Mouse (Mus musculus) forebrain, embryonic 16.5 days (tissue): ENCODE data around the gene Slc43a2. TPM values are rescaled to one million over a fixed set of nuclear protein-coding genes. Genes with fewer than 3 reads are reported as not detected.

ENCODE experiments used
- ATAC-seq: fragments of 200-750 bp; cut with Nextera tagmentation; 2 replicates; pipeline ENCODE4 v1.8.0; 2017; ENCODE audit warnings: mild to moderate bottlenecking, moderate library complexity
- H3K27ac ChIP-seq: fragments of 300-500 bp; sonication (generic); 2 replicates; pipeline ENCODE4 v1.5.1; 2014; ENCODE audit warnings: low read length, control low read depth
- H3K27me3 ChIP-seq: fragments of 300-500 bp; sonication (generic); replicated peaks from 2 replicates; pipeline ENCODE4 v1.6.1; 2014; ENCODE audit warnings: low read length; ENCODE audit not compliant: control insufficient read depth, insufficient read depth
- H3K36me3 ChIP-seq: fragments of 300-500 bp; sonication (generic); 2 replicates; pipeline ENCODE4 v1.6.1; 2014; ENCODE audit not compliant: control insufficient read depth, insufficient read depth
- H3K4me1 ChIP-seq: fragments of 300-500 bp; sonication (generic); replicated peaks from 2 replicates; pipeline ENCODE4 v1.6.1; 2014; ENCODE audit warnings: low read length; ENCODE audit not compliant: control insufficient read depth, insufficient read depth
- H3K4me2 ChIP-seq: fragments of 300-500 bp; sonication (generic); 2 replicates; pipeline ENCODE4 v1.6.1; 2014; ENCODE audit warnings: mild to moderate bottlenecking, low read length, control low read depth
- H3K4me3 ChIP-seq: fragments of 300-500 bp; sonication (generic); replicated peaks from 2 replicates; pipeline ENCODE4 v1.5.1; 2014; ENCODE audit warnings: mild to moderate bottlenecking, low read length, control low read depth
- H3K9ac ChIP-seq: fragments of 300-500 bp; sonication (generic); replicated peaks from 2 replicates; pipeline ENCODE4 v1.6.1; 2014; ENCODE audit warnings: low read depth, low read length, control low read depth
- H3K9me3 ChIP-seq: fragments of 300-500 bp; sonication (generic); 2 replicates; pipeline ENCODE4 v1.6.1; 2016; ENCODE audit warnings: low read length; ENCODE audit not compliant: control insufficient read depth
- WGBS: fragments of 180-500 bp; shearing (Covaris S2); extraction: QIAGEN DNeasy Blood & Tissue Kit; methylation state at CpG from one replicate; pipeline ENCODE4 v1.1.7; 2014; 5-methylcytosine and 5-hydroxymethylcytosine counted together
- polyA plus RNA-seq: library from polyadenylated mRNA; unstranded; fragments of >200 nt; fragmentation: Nextera tagmentation; extraction: Ambion mirVana; gene quantifications from 2 replicates; pipeline ENCODE4 v1.2.1, GENCODE M21; 2015

Gene Slc43a2
- polyA plus RNA-seq, 1 experiment from 2014 or later = 16.4 TPM

DNA sequence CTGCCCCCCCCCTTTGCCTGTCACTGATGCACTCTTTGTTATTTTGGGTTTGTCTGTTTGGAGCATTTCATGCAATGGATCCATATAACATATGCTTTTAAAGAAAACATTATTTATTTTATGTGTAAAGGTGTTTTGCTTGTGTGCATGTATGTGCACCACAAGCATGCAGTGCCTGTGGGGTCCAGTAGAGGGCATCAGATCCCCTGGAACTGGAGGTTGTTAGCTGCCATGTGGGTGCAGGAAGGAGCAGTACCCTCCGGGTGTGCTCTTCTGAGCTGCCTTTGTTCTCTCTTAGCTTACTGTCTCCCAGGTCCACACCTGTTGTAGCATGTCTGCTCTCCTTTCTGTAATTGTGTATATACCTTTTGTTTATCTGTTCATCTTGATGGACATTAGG is 26.6 kb downstream of the Slc43a2 start:
- H3K4me1 ChIP-seq = no peaks in the 10 kb centered on the region
- H3K27me3 ChIP-seq = no peaks in the 10 kb centered on the region
- no peak overlapping the region for H3K9ac ChIP-seq
- H3K4me2 ChIP-seq = no peak overlapping the region
- peaks cover 3% of the 10 kb centered on the region; the same call in 1 of the 2 replicates for H3K36me3 ChIP-seq
- no peak overlapping the region for H3K27ac ChIP-seq
- no peak overlapping the region for H3K4me3 ChIP-seq
- WGBS = 100% methylated on average over 1 of the region's 1 CpGs
- ATAC-seq = no peak
- H3K9me3 ChIP-seq = no peaks in the 10 kb centered on the region

DNA sequence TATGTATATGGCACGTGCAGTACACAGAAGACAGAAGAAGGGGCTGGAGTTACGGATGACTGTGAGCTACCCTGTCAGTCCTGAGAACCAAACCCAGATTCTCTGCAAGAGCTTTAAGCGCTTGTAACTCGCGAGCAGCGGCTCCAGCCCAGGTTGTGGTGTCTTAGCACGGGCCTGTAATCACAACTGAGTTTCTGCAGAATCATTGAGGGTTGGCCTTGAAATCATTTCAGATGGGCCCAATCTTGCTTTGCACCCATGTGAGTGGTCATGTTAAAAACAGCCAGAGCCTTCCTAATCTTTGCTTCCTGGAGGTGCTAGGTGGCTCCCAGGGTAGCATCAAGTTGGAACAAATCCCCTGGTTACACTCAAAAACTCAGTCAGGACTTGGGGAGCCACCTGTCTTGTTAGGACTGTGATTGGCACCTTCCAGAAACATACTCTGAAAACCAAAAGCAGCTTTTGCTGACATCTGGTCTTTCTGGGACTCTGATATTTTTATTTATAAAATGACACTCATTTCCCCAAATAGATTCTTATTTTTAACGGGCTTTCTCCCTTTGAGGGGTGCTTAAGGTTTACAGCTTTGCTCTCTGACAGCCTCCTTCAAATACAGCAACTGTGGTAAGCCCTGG is 28.5 kb downstream of the Slc43a2 start:
- no peaks in the 10 kb centered on the region for H3K9me3 ChIP-seq
- H3K36me3 ChIP-seq = peaks cover 3% of the 10 kb centered on the region; the same call in 1 of the 2 replicates
- no peak overlapping the region for H3K4me3 ChIP-seq
- WGBS = 86% methylated on average over 8 of the region's 8 CpGs
- no peak overlapping the region; the same call in 1 of the 2 replicates for H3K27ac ChIP-seq
- no peaks in the 10 kb centered on the region for H3K27me3 ChIP-seq
- no peak overlapping the region for H3K9ac ChIP-seq
- ATAC-seq = no peak
- H3K4me1 ChIP-seq = no peaks in the 10 kb centered on the region
- no peak overlapping the region for H3K4me2 ChIP-seq

DNA sequence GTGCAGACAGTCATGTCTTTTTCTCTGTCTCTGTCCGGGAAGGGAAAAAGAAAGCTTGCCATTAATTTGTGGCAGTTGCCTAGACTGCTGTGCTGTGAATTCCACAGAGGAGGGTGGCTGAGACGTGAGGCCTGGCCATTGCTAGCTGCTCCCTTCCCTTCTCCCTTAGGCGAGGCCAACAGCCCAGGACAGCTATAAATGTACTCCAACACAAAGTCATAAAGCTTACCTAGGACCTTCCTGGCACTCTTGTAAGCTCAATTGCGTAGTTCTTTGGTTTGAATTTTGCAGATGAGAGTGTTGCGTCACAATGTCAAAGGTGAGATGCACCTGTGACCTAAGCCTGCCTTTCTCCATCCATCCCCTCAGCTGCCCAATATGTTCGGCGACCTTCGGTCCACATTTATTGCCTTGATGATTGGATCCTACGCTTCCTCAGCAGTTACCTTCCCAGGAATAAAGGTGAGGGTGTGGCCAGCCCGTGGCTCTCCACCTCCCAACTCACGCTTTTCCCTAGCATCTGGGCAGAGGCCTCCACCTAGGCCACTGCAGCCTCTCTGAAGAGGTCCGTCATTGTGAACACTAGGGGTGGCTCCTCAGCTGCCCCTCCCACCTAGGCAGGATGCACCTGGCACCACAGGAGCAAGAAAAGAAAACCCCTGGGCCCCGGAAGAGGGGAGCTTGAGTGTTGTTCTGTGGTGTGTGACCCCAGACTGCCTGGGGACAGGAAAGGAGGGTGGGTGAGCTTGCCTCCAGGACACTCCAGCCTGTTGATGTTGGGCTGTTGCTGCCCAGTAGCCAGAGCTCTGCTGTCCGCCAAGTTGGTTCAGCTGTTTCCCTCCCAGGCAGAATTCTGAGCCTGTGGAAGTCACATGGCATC is 29.3 kb downstream of the Slc43a2 start:
- Histone ChIP-seq H3K27ac (peak overlapping the region; percentile 41; the same call in 1 of the 2 replicates), H3K4me2 (no peak overlapping the region), H3K9me3 (no peaks in the 10 kb centered on the region), H3K4me3 (no peak overlapping the region), H3K9ac (no peak overlapping the region), H3K4me1 (no peaks in the 10 kb centered on the region), H3K36me3 (peaks cover 3% of the 10 kb centered on the region; the same call in 1 of the 2 replicates), H3K27me3 (no peaks in the 10 kb centered on the region)
- no peak for ATAC-seq
- WGBS = 75% methylated on average over 14 of the region's 14 CpGs

DNA sequence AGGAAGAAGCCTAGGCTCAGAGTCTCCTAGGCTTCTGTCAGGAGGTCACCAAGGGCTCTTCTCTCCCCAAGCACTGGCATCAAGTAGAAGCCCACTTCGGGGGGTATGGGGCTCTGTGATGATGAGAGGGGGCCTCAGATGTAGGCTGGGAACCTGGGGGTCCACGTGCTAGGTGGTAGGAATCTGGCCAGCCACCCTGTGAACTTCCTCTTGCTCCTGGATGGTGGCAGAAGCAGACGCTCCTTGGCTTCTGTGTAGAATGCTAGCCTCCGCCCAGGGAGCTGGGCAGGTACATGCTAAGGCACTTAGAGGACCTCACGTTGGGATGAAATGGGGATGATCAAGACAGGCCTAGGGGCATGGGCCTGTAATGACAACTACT is 29.9 kb downstream of the Slc43a2 start:
- no peak for ATAC-seq

DNA sequence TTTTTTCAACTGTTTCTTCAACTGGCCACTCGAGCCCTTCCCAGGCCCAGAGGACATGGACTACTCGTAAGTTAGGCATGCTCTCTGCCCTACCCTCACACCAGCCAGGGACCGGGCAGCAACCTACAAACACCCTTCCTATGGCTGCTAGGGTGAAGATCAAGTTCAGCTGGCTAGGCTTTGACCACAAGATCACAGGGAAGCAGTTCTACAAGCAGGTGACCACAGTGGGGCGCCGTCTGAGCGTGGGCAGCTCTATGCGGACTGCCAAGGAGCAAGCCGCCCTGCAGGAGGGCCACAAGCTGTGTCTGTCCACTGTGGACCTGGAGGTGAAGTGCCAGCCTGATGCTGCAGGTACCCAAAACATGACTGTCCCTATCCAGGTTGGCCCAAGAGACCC is 31.3 kb downstream of the Slc43a2 start:
- H3K36me3 ChIP-seq = peaks cover 9% of the 10 kb centered on the region
- no peak overlapping the region for H3K4me2 ChIP-seq
- 84% methylated on average over 8 of the region's 8 CpGs for WGBS

More for the DNA sequence above, 29.9 kb downstream of the Slc43a2 start:
- H3K9me3 ChIP-seq = no peaks in the 10 kb centered on the region
- 80% methylated on average over 5 of the region's 5 CpGs for WGBS
- H3K27me3 ChIP-seq = no peaks in the 10 kb centered on the region
- no peak overlapping the region for H3K9ac ChIP-seq
- H3K36me3 ChIP-seq = peaks cover 5% of the 10 kb centered on the region
- H3K27ac ChIP-seq = no peak overlapping the region
- H3K4me2 ChIP-seq = no peak overlapping the region
- H3K4me3 ChIP-seq = no peak overlapping the region
- no peaks in the 10 kb centered on the region for H3K4me1 ChIP-seq

DNA sequence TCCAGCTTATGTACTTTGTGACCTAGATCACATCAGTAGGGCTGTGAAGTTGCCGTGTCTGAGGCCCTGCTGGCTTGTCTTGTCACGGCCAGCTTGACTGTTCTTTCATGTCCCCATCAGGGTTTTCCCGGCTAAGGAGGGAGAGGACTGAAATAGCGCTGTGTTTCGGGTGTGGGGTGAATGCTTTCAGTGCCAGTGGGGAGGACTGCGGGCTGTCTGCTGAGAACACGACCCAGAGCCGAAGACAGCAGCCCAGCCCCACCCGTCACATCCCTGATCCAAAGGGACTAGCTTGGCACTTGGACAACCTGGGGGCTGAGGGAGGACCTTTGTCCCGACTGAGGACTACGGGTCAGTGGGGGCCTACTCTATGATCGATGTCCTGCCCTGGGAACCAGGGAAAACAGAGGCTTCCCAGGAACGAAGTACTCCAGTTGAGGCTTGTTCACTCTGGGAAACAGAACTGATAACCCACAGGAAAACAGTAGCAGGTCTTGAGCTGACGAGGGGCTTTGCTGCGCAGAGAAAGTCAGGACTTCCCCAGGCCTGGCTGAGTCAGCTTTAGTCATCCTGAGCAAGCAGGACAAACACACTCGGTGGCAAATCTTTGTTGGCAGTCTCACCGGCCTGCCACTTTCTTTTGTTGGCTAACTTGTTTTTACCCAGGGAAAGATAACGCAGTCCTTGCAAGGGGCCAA is 32.5 kb downstream of the Slc43a2 start:
- no peak overlapping the region for H3K27ac ChIP-seq
- WGBS = 74% methylated on average over 18 of the region's 18 CpGs
- H3K4me1 ChIP-seq = no peaks in the 10 kb centered on the region
- H3K27me3 ChIP-seq = no peaks in the 10 kb centered on the region
- no peak overlapping the region for H3K9ac ChIP-seq
- no peaks in the 10 kb centered on the region for H3K9me3 ChIP-seq
- H3K4me3 ChIP-seq = no peak overlapping the region
- ATAC-seq = no peak
- no peak overlapping the region for H3K4me2 ChIP-seq
- H3K36me3 ChIP-seq = peaks cover 15% of the 10 kb centered on the region

More for the DNA sequence above, 31.3 kb downstream of the Slc43a2 start:
- Histone ChIP-seq H3K4me1 (no peaks in the 10 kb centered on the region), H3K27ac (no peak overlapping the region), H3K9ac (no peak overlapping the region), H3K4me3 (no peak overlapping the region), H3K9me3 (no peaks in the 10 kb centered on the region), H3K27me3 (no peaks in the 10 kb centered on the region)
- ATAC-seq = no peak

DNA sequence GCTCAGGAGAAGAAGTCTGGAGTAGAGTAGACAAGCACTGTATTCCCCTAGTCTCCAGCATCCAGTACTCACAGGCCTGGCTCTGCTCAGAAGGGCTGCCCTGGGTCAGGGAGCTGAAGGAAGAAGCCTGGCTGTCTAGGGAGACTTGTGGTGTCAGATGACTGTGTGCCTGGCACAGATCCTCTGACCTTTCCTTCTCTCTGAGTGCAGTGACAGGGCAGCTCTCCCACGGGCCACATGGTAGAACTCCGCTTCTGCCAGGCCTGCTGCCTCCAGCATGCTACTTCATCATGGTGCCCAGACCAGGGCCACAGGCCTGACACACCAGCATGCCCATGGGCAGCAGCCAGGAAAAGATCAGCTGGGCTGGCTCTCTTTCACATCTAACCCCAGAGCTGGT is 34.4 kb downstream of the Slc43a2 start:
- ATAC-seq = no peak
- Histone ChIP-seq H3K27me3 (no peaks in the 10 kb centered on the region), H3K36me3 (peaks cover 22% of the 10 kb centered on the region), H3K9ac (no peak overlapping the region), H3K27ac (no peak overlapping the region), H3K4me2 (no peak overlapping the region), H3K4me1 (no peaks in the 10 kb centered on the region), H3K9me3 (no peaks in the 10 kb centered on the region), H3K4me3 (no peak overlapping the region)
- 82% methylated on average over 2 of the region's 2 CpGs for WGBS

DNA sequence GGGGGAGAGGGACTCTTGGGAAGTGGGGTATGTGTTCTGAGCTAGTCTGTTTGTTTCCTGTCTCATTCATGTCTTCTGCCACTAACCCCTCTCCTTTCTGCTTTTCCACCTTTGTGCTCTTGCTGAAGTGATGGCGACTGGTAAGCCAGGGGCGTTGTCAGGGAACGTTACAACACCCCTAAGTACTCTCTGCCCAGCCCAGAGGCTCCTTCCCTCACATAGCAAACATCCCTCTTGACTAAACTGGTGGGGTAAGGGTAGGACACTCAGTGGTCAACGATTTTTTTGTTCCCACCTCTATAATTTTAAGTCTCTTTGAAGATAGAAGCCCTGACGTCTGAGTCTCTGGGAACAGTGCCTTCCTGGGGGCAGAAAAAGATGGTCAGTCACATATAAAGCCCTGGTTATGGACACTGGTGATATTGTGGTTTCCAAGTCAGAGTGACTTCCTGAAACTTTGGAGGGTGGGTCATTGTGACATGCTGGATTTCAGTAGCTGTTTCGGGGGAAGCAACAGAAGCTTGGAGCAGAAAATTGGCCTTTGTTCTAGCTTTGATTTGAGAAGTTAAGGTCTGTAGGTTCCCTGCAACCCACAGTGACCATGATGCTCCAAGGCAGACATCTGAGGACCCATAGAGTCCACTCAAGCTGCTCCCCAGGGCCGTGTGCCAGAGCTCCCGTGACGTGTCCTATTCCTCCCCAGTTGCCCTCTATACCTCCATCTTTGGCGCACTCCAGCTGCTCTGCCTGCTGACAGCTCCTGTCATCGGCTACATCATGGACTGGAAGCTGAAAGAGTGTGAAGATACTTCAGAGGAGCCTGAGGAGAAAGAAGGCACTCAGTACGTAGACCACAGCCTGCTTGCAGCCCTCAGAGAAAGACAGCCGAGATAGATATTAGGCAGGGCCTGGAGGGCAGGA is 35.0 kb downstream of the Slc43a2 start:
- H3K4me1 ChIP-seq = no peaks in the 10 kb centered on the region
- ATAC-seq = no peak
- peaks cover 22% of the 10 kb centered on the region for H3K36me3 ChIP-seq
- no peak overlapping the region for H3K9ac ChIP-seq
- H3K27me3 ChIP-seq = no peaks in the 10 kb centered on the region
- no peak overlapping the region for H3K4me3 ChIP-seq
- no peak overlapping the region for H3K4me2 ChIP-seq
- H3K9me3 ChIP-seq = no peaks in the 10 kb centered on the region
- H3K27ac ChIP-seq = no peak overlapping the region
- WGBS = 78% methylated on average over 13 of the region's 13 CpGs
